7 mouse cellular contexts compared by ENCODE assay signal in the genomic region with DNA sequence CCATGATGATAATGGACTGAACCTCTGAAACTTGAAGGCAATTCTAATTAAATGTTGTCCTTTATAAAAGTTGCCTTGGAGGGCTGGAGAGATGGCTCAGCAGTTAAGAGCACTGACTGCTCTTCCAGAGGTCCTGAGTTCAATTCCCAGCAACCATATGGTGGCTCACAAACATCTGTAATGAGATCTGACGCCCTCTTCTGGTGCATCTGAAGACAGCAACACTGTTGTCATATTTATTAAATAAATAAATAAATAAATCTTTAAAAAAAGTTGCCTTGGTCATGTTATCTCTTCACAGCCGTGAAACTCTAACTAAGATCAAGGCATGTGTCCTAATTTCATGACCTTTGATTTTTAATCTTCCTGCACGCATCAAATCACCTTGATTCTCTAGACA. TPM values are rescaled to one million over a fixed set of nuclear protein-coding genes. Genes with fewer than 3 reads are reported as not detected.
DNase-seq lines count a peak whose midpoint lies in the region; ATAC-seq and TF ChIP-seq lines count a peak whose summit lies in the region.
"Not testable (repeated sequence)": the region's sequence is repeated elsewhere in the genome, so short reads cannot be mapped to it uniquely, and the experiment has no call there.
"Had no signal": no experiment of that assay in that cellular context is flagged by ENCODE, and none has a peak within 500 bp of the region (broad histone marks: within the 10 kb centered on the region; RNA-seq: fewer than 3 reads in every experiment).

No protein-coding gene starts in this region.

- H3K27me3 ChIP-seq in embryonic facial prominence, embryonic 15.5 days; heart, embryonic 14.5 days (ENCODE audit: control insufficient read depth, insufficient read depth, low read length); kidney, embryonic 16.5 days (ENCODE audit: insufficient read depth, low read length); limb, embryonic 15.5 days; lung, embryonic 16.5 days (ENCODE audit: control insufficient read depth, insufficient read depth, low read depth, low read length); stomach, postnatal 0 days (ENCODE audit: control insufficient read depth, insufficient read depth, low read length): not testable (repeated sequence)

- H3K4me1 ChIP-seq in embryonic facial prominence, embryonic 15.5 days: peaks cover 24% of the 10 kb centered on the region
- not testable (repeated sequence) for H3K4me1 ChIP-seq in heart, embryonic 14.5 days (ENCODE audit: control insufficient read depth in 2 of 2, insufficient read depth in 2 of 2, low read length in 2 of 2); kidney, embryonic 16.5 days (ENCODE audit: insufficient read depth, low read length); stomach, postnatal 0 days (replicated peaks; ENCODE audit: control insufficient read depth, insufficient read depth)
- peaks cover 28% of the 10 kb centered on the region for H3K4me1 ChIP-seq in limb, embryonic 15.5 days
- peaks cover 17% of the 10 kb centered on the region for H3K4me1 ChIP-seq in lung, embryonic 16.5 days (replicated peaks; ENCODE audit: control insufficient read depth, insufficient read depth, low read length)

- not testable (repeated sequence) for H3K9ac ChIP-seq in embryonic facial prominence, embryonic 15.5 days; heart, embryonic 14.5 days (ENCODE audit: low read length); kidney, embryonic 16.5 days (replicated peaks; ENCODE audit: low read length); limb, embryonic 15.5 days; lung, embryonic 16.5 days (ENCODE audit: low read length); stomach, postnatal 0 days (ENCODE audit: low read length)

- not testable (repeated sequence) for ATAC-seq in embryonic facial prominence, embryonic 15.5 days (ENCODE audit: insufficient number of reproducible peaks, low FRiP score, low TSS enrichment, low read depth); heart, embryonic 14.5 days (ENCODE audit: insufficient number of reproducible peaks, insufficient read depth, low FRiP score, low read depth); kidney, embryonic 16.5 days (ENCODE audit: low FRiP score, low TSS enrichment); limb, embryonic 15.5 days (ENCODE audit: insufficient number of reproducible peaks, low FRiP score, low TSS enrichment, low read depth); lung, embryonic 16.5 days (ENCODE audit: low read depth); stomach, postnatal 0 days (ENCODE audit: low FRiP score, low TSS enrichment)

- 74% methylated on average over 3 of the region's 3 CpGs for WGBS in embryonic facial prominence, embryonic 15.5 days
- WGBS in heart, embryonic 14.5 days: 63% methylated on average over 3 of the region's 3 CpGs
- WGBS in kidney, embryonic 16.5 days: 77% methylated on average over 3 of the region's 3 CpGs
- 76% methylated on average over 3 of the region's 3 CpGs for WGBS in limb, embryonic 15.5 days
- 65% methylated on average over 3 of the region's 3 CpGs for WGBS in lung, embryonic 16.5 days
- WGBS in stomach, postnatal 0 days: 74% methylated on average over 3 of the region's 3 CpGs

- peak; percentile 32 for TF ChIP-seq CTCF in stomach, postnatal 0 days (IDR thresholded peaks at IDR 0.05; ENCODE audit: low read depth)

- H3K4me2 ChIP-seq in embryonic facial prominence, embryonic 15.5 days (replicated peaks); heart, embryonic 14.5 days (ENCODE audit: low read length); kidney, embryonic 16.5 days (replicated peaks; ENCODE audit: low read depth, low read length); limb, embryonic 15.5 days; lung, embryonic 16.5 days (ENCODE audit: low read depth, low read length); stomach, postnatal 0 days (replicated peaks; ENCODE audit: low read depth): not testable (repeated sequence)

- TF ChIP-seq EP300 in stomach, postnatal 0 days (optimal IDR thresholded peaks at IDR 0.05): not testable (repeated sequence)

- DNase-seq in stomach, postnatal 0 days (ENCODE audit: low spot score): not testable (repeated sequence)

- not testable (repeated sequence) for H3K9me3 ChIP-seq in embryonic facial prominence, embryonic 15.5 days (replicated peaks); heart, embryonic 14.5 days (ENCODE audit: control insufficient read depth, low read length); kidney, embryonic 16.5 days (ENCODE audit: low read length); limb, embryonic 15.5 days; lung, embryonic 16.5 days (ENCODE audit: control insufficient read depth, low read length); stomach, postnatal 0 days (ENCODE audit: control insufficient read depth, low read length)

- H3K4me3 ChIP-seq in embryonic facial prominence, embryonic 15.5 days (replicated peaks); heart, embryonic 14.5 days (ENCODE audit: control insufficient read depth in 1 of 2, insufficient read depth in 1 of 2, low read depth in 1 of 2, low read length in 2 of 2); kidney, embryonic 16.5 days (ENCODE audit: low read length); limb, embryonic 15.5 days; lung, embryonic 16.5 days (ENCODE audit: low read length); stomach, postnatal 0 days (ENCODE audit: low read depth, low read length): not testable (repeated sequence)

- not testable (repeated sequence) for H3K36me3 ChIP-seq in embryonic facial prominence, embryonic 15.5 days; heart, embryonic 14.5 days (ENCODE audit: control insufficient read depth, insufficient read depth, low read length); kidney, embryonic 16.5 days (ENCODE audit: insufficient read depth, low read length); limb, embryonic 15.5 days; lung, embryonic 16.5 days (ENCODE audit: control insufficient read depth, insufficient read depth, low read length); stomach, postnatal 0 days (ENCODE audit: control insufficient read depth, insufficient read depth, low read length)

- 0 out of 2 replicates have a peak overlapping the region, but pooled peaks have one; percentile 44 for H3K27ac ChIP-seq in embryonic facial prominence, embryonic 15.5 days (replicated peaks)
- peak overlapping the region; percentile 37 to 42; a peak in 1 of 4 replicates for H3K27ac ChIP-seq in heart, embryonic 14.5 days (replicated peaks in 1 of 2; ENCODE audit: control insufficient read depth in 1 of 2, insufficient read depth in 1 of 2, low read depth in 2 of 2, low read length in 2 of 2)
- peak overlapping the region; percentile 33; the same call in 1 of the 2 replicates for H3K27ac ChIP-seq in kidney, embryonic 16.5 days (ENCODE audit: low read length)
- peak overlapping the region; percentile 54; the same call in 1 of the 2 replicates for H3K27ac ChIP-seq in limb, embryonic 15.5 days
- peak overlapping the region; percentile 64 for H3K27ac ChIP-seq in lung, embryonic 16.5 days (ENCODE audit: low read length)
- peak overlapping the region; percentile 63; the same call in 1 of the 2 replicates for H3K27ac ChIP-seq in stomach, postnatal 0 days (replicated peaks)

RNA-seq across cellular contexts. Expression of a gene that starts 5.1 kb away (rescaled TPM):
- 89.9 and 96.7 TPM in 2 replicates for polyA plus RNA-seq in embryonic facial prominence, embryonic 15.5 days (2015; fragmentation: Nextera tagmentation; extraction: Ambion mirVana)
- polyA plus RNA-seq in heart, embryonic 14.5 days (2014; fragmentation: Nextera tagmentation; extraction: Ambion mirVana): 0.19 and 0.53 TPM in 2 replicates
- polyA plus RNA-seq in kidney, embryonic 16.5 days (2015; fragmentation: Nextera tagmentation; extraction: Ambion mirVana): 0.42 and 0.56 TPM in 2 replicates
- 91.2 and 97.6 TPM in 2 replicates for polyA plus RNA-seq in limb, embryonic 15.5 days (2015; fragmentation: Nextera tagmentation; extraction: Ambion mirVana)
- 0.38 and 1.2 TPM in 2 replicates for polyA plus RNA-seq in lung, embryonic 16.5 days (2015; fragmentation: Nextera tagmentation; extraction: Ambion mirVana)
- polyA plus RNA-seq in stomach, postnatal 0 days (2015; fragmentation: Nextera tagmentation; extraction: Ambion mirVana): 1.0 TPM in 2 replicates
- polyA plus RNA-seq: G1E had no signal

RNA-seq across cellular contexts. Expression of a gene that starts 44.6 kb away (rescaled TPM):
- polyA plus RNA-seq in embryonic facial prominence, embryonic 15.5 days (2015; fragmentation: Nextera tagmentation; extraction: Ambion mirVana): 90.6 and 92.1 TPM in 2 replicates
- polyA plus RNA-seq in heart, embryonic 14.5 days (2014; fragmentation: Nextera tagmentation; extraction: Ambion mirVana): 104 and 105 TPM in 2 replicates
- polyA plus RNA-seq in kidney, embryonic 16.5 days (2015; fragmentation: Nextera tagmentation; extraction: Ambion mirVana): 90.5 and 93.2 TPM in 2 replicates
- 88.9 and 98.3 TPM in 2 replicates for polyA plus RNA-seq in limb, embryonic 15.5 days (2015; fragmentation: Nextera tagmentation; extraction: Ambion mirVana)
- 110 and 116 TPM in 2 replicates for polyA plus RNA-seq in lung, embryonic 16.5 days (2015; fragmentation: Nextera tagmentation; extraction: Ambion mirVana)
- polyA plus RNA-seq in stomach, postnatal 0 days (2015; fragmentation: Nextera tagmentation; extraction: Ambion mirVana): 92.8 and 99.7 TPM in 2 replicates

Comparison
In these comparisons a context has a peak if more than half of its experiments do, and no peak if none do; other contexts are left out.
1. RNA of a gene that starts 5.1 kb away (polyA plus RNA-seq): 91.2 to 97.6 TPM in limb, embryonic 15.5 days and 89.9 to 96.7 TPM in embryonic facial prominence, embryonic 15.5 days; 1.0 TPM in stomach, postnatal 0 days, 0.42 to 0.56 TPM in kidney, embryonic 16.5 days, 0.19 to 0.53 TPM in heart, embryonic 14.5 days and 0.38 to 1.2 TPM in lung, embryonic 16.5 days; every median in the first group is over 10 times any median in the second.
2. Peak in every context shown above with its lines, with median percentiles within 50 percentile points of each other: H3K27ac ChIP-seq.